ENCODE assay signal across 17 mouse cellular contexts in the genomic region with DNA sequence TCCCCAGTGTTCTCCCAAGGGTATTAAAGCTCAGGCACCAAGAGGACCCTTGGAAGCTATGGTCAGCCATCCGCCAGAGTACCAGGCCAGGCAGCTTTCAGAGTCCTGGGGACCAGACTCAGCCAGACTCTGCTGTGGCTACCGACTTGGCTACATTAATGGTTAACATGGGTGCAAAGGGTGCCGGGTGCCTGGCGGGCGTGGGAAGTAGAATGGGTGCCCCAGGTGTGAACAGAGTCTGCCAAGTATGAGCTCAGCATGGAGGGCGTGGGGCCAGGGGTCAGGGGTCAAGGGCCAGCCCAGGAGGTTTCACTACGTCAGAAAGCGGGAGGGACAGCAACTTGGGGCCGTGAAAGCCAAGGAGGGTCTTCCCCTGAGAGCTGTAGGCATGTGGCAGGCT. TPM values are rescaled to one million over a fixed set of nuclear protein-coding genes. Genes with fewer than 3 reads are reported as not detected.
DNase-seq lines count a peak whose midpoint lies in the region; ATAC-seq lines count a peak whose summit lies in the region.
"Had no signal": no experiment of that assay in that cellular context is flagged by ENCODE, and none has a peak within 500 bp of the region (broad histone marks: within the 10 kb centered on the region; RNA-seq: fewer than 3 reads in every experiment).

No protein-coding gene starts in this region.

- peak overlapping the region; percentile 44; the same call in 1 of the 2 replicates for H3K9ac ChIP-seq in heart, embryonic 13.5 days
- H3K9ac ChIP-seq in kidney, embryonic 15.5 days = no peak overlapping the region
- H3K9ac ChIP-seq in liver, embryonic 11.5 days (ENCODE audit: low read depth, low read length) = no peak overlapping the region

- peaks cover 93% of the 10 kb centered on the region for H3K36me3 ChIP-seq in heart, embryonic 13.5 days
- peaks cover 57% of the 10 kb centered on the region for H3K36me3 ChIP-seq in kidney, embryonic 15.5 days
- peaks cover 2% of the 10 kb centered on the region; the same call in 1 of the 2 replicates for H3K36me3 ChIP-seq in liver, embryonic 11.5 days (ENCODE audit: control insufficient read depth, insufficient read depth, low read length)

- no peak overlapping the region for H3K4me3 ChIP-seq in heart, embryonic 13.5 days
- H3K4me3 ChIP-seq in kidney, embryonic 15.5 days (replicated peaks) = no peak overlapping the region
- no peak overlapping the region for H3K4me3 ChIP-seq in liver, embryonic 11.5 days (ENCODE audit: low read depth, low read length)
- H3K4me3 ChIP-seq: heart, adult 2 months; megakaryocyte, embryonic 14.5 days had no signal

- ATAC-seq in heart, embryonic 13.5 days (ENCODE audit: extremely low read depth, insufficient number of reproducible peaks, low FRiP score, low TSS enrichment) = no peak
- ATAC-seq in kidney, embryonic 15.5 days (replicated peaks; ENCODE audit: low FRiP score) = peak; percentile 45; the same call in 1 of the 2 replicates
- peak; percentile 29; the same call in 1 of the 2 replicates for ATAC-seq in liver, embryonic 11.5 days (replicated peaks; ENCODE audit: low FRiP score)

- H3K4me1 ChIP-seq in heart, embryonic 13.5 days = peaks cover 41% of the 10 kb centered on the region
- peaks cover 55% of the 10 kb centered on the region for H3K4me1 ChIP-seq in kidney, embryonic 15.5 days
- no peaks in the 10 kb centered on the region for H3K4me1 ChIP-seq in liver, embryonic 11.5 days (replicated peaks; ENCODE audit: control insufficient read depth, insufficient read depth, low read length)
- H3K4me1 ChIP-seq: megakaryocyte, embryonic 14.5 days had no signal

- 83% methylated on average over 9 of the region's 9 CpGs for WGBS in heart, embryonic 13.5 days
- 77% methylated on average over 9 of the region's 9 CpGs for WGBS in kidney, embryonic 15.5 days
- 75% methylated on average over 9 of the region's 9 CpGs for WGBS in liver, embryonic 11.5 days

- no peaks in the 10 kb centered on the region for H3K27me3 ChIP-seq in heart, embryonic 13.5 days (replicated peaks)
- no peaks in the 10 kb centered on the region for H3K27me3 ChIP-seq in kidney, embryonic 15.5 days
- H3K27me3 ChIP-seq in liver, embryonic 11.5 days (replicated peaks; ENCODE audit: control insufficient read depth, insufficient read depth, low read length) = no peaks in the 10 kb centered on the region

- no peak overlapping the region for H3K27ac ChIP-seq in heart, embryonic 13.5 days (replicated peaks)
- H3K27ac ChIP-seq in kidney, embryonic 15.5 days = 0 out of 2 replicates have a peak overlapping the region, but pooled peaks have one; percentile 41
- H3K27ac ChIP-seq in liver, embryonic 11.5 days (ENCODE audit: low read depth, low read length) = no peak overlapping the region
- H3K27ac ChIP-seq: heart, adult 2 months had no signal

- no peaks in the 10 kb centered on the region for H3K9me3 ChIP-seq in heart, embryonic 13.5 days
- H3K9me3 ChIP-seq in kidney, embryonic 15.5 days (replicated peaks) = no peaks in the 10 kb centered on the region
- H3K9me3 ChIP-seq in liver, embryonic 11.5 days (ENCODE audit: control insufficient read depth, low read length) = no peaks in the 10 kb centered on the region
- H3K9me3 ChIP-seq: megakaryocyte, embryonic 14.5 days had no signal

- no peak for DNase-seq in heart, postnatal 4 days
- DNase-seq in liver, embryonic 11.5 days (ENCODE audit: low spot score) = no peak
- peak; percentile 62 for DNase-seq in yolk sac, embryonic 10.5 days (ENCODE audit: low spot score)
- no peak for DNase-seq in frontal cortex, postnatal 36 days (ENCODE audit: low spot score in 2 of 2)
- DNase-seq in layer of hippocampus, postnatal 25 days (ENCODE audit: extremely low spot score in 1 of 2, low spot score in 1 of 2) = no peak
- no peak for DNase-seq in retina, embryonic 14.5 days (ENCODE audit: low spot score)
- DNase-seq: adrenal gland, postnatal 14 days; cerebellum, postnatal 10 days; heart, adult 2 months; heart, postnatal 14 days; left cerebral cortex, postnatal 4 days; right cerebral cortex, postnatal 14 days; thymus, postnatal 25 days had no signal

- H3K4me2 ChIP-seq in heart, embryonic 13.5 days = no peak overlapping the region
- H3K4me2 ChIP-seq in kidney, embryonic 15.5 days = no peak overlapping the region
- no peak overlapping the region for H3K4me2 ChIP-seq in liver, embryonic 11.5 days

RNA-seq across cellular contexts. Expression of a gene that starts 16.6 kb away (rescaled TPM):
- polyA plus RNA-seq in heart, embryonic 13.5 days (2015; fragmentation: Nextera tagmentation; extraction: Ambion mirVana) = 39.8 and 42.1 TPM in 2 replicates
- total RNA-seq in heart, postnatal 4 days (2021) = 10 to 100 TPM; 54.5 to 59.3 TPM
- 52.9 and 55.7 TPM in 2 replicates for polyA plus RNA-seq in kidney, embryonic 15.5 days (2015; fragmentation: Nextera tagmentation; extraction: Ambion mirVana)
- polyA plus RNA-seq in liver, embryonic 11.5 days (2014; fragmentation: Nextera tagmentation; extraction: Ambion mirVana) = 3.4 and 5.0 TPM in 2 replicates
- 10 to 100 TPM; 42.3 to 45.8 TPM for total RNA-seq in layer of hippocampus, postnatal 25 days (2021)
- total RNA-seq: monocyte, adult 5-6 weeks had no signal
